Mouse (Mus musculus): ENCODE data around the gene Pgm5.
"Not testable (repeated sequence)": the region's sequence is repeated elsewhere in the genome, so short reads cannot be mapped to it uniquely, and the experiment has no call there.

Pgm5 gene

GRCm38 (mm10) chr19:24861612-24862451, at the start of gene Pgm5:
Gene Pgm5 (minus strand): TSS chr19:24861855.
- DNase-seq (ENCODE audit: low spot score in 2 of 2) = no peak

- no peak for DNase-seq (ENCODE audit: low spot score in 2 of 2)
Measured at GRCm38 (mm10) chr19:24908385-24909155, 46.9 kb upstream of the Pgm5 start.

- no peak for DNase-seq (ENCODE audit: low spot score in 2 of 2)
Measured at GRCm38 (mm10) chr19:24907655-24908054, 46.0 kb upstream of the Pgm5 start.

GRCm38 (mm10) chr19:24902821-24903220, 41.2 kb upstream of the Pgm5 start:
- DNase-seq (ENCODE audit: low spot score in 2 of 2) = no peak

- DNase-seq (ENCODE audit: low spot score in 2 of 2) = no peak
Measured at GRCm38 (mm10) chr19:24902256-24902655, 40.6 kb upstream of the Pgm5 start.

- DNase-seq (ENCODE audit: low spot score in 2 of 2) = no peak
Measured at GRCm38 (mm10) chr19:24901666-24902065, 40.0 kb upstream of the Pgm5 start.

- no peak for DNase-seq (ENCODE audit: low spot score in 2 of 2)
Measured at GRCm38 (mm10) chr19:24900581-24901220, 39.0 kb upstream of the Pgm5 start, which contains the start of gene Foxd4. Gene Foxd4 (minus strand): TSS chr19:24901197.

- DNase-seq (ENCODE audit: low spot score in 2 of 2) = no peak
Measured at GRCm38 (mm10) chr19:24899578-24900544, 38.2 kb upstream of the Pgm5 start.

- DNase-seq (ENCODE audit: low spot score in 2 of 2) = no peak
Measured at GRCm38 (mm10) chr19:24898737-24899577, 37.3 kb upstream of the Pgm5 start.

- DNase-seq (ENCODE audit: low spot score in 2 of 2) = no peak
Measured at GRCm38 (mm10) chr19:24897896-24898736, 36.5 kb upstream of the Pgm5 start.

GRCm38 (mm10) chr19:24897006-24897895, 35.6 kb upstream of the Pgm5 start:
- DNase-seq (ENCODE audit: low spot score in 2 of 2) = no peak

- no peak for DNase-seq (ENCODE audit: low spot score in 2 of 2)
Measured at GRCm38 (mm10) chr19:24896536-24896935, 34.9 kb upstream of the Pgm5 start.

- DNase-seq (ENCODE audit: low spot score in 2 of 2) = no peak
Measured at GRCm38 (mm10) chr19:24886888-24887287, 25.2 kb upstream of the Pgm5 start.

- DNase-seq (ENCODE audit: low spot score in 2 of 2) = peak in 1 of 2 experiments; percentile 47
Measured at GRCm38 (mm10) chr19:24885504-24885903, 23.8 kb upstream of the Pgm5 start.

- DNase-seq (ENCODE audit: low spot score in 2 of 2) = no peak
Measured at GRCm38 (mm10) chr19:24881237-24881636, 19.6 kb upstream of the Pgm5 start.

- DNase-seq (ENCODE audit: low spot score in 2 of 2) = not testable (repeated sequence)
Measured at GRCm38 (mm10) chr19:24875129-24875870, 13.6 kb upstream of the Pgm5 start, which contains the start of gene Gm10053. Gene Gm10053 (plus strand): TSS chr19:24875686.

GRCm38 (mm10) chr19:24873873-24874272, 12.2 kb upstream of the Pgm5 start:
- DNase-seq (ENCODE audit: low spot score in 2 of 2) = no peak

Measured in thymus, postnatal 10 days (tissue).